Mouse (Mus musculus): ENCODE measurements around the gene Bcr.

Gene Bcr

DNA sequence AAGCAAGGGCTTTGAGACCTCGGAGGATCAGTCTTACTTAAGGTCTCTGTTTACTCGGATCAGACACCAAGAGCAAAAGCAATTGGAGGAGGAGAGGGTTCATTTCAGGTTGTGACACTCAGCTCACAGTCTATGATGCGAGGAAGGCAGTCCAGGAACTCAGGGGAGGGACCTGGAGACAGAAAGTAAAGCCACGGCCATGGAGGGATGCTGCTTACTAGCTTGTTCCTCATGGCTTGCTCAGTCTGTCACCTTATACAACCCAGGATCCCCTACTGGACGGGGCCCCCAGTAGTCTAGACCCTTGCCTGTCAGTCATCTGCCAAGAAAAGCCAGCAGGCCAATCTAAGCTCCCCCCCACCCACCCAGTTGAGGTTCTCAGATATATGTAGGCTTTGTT lies 118.5 kb downstream of the Bcr start:
- no peak for DNase-seq (ENCODE audit: low read depth, low spot score)

DNA sequence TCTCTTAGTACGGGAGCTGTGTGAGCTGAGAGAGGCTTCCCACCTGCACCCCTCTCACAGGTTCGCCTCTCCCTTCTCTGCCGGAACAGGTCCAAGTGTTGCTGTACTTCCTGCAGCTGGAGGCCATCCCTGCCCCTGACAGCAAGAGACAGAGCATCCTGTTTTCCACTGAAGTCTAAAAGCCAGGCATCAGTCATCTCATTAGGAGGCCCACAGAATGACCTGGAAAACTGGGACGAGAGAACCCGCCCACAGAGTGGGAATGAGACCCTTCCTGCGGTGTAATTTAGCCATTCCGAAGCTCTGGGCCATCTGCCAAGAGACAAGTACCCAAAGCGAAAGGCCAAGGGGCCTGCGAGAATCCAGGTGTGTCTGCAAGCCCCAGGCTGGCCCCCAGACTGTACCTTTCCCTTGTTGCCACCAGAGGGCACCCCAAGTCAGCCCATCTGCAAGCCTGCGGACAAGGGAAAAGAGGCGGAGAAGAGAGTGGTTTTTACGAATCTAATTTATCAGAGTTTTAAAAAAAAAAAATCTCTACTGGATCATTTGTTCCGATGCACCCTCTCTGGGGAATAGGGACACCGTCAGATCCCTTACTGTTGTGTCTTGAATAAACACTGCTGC lies 121.9 kb downstream of the Bcr start:
- peak; percentile 76 for DNase-seq (ENCODE audit: low read depth, low spot score)

DNA sequence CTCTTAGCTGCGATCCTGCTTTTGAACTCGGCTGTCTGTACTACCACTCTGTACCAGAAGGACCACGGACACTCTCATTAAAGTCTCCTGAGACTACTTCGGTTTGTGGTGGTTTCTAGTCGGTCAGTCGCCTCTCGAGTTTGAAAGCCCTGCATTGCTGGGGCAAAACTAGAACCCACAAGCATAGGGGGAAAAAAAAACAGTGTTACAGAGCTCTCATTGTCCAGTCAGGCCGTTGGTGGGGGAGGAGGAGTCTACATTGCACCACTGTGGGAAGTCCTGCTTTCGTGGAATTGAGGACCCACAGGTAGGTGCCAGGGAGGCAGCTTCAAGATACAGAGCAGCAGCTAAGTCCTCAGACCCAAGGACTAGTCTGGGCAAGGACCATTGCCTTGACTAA lies 124.4 kb downstream of the Bcr start:
- DNase-seq (ENCODE audit: low read depth, low spot score) = no peak

DNA sequence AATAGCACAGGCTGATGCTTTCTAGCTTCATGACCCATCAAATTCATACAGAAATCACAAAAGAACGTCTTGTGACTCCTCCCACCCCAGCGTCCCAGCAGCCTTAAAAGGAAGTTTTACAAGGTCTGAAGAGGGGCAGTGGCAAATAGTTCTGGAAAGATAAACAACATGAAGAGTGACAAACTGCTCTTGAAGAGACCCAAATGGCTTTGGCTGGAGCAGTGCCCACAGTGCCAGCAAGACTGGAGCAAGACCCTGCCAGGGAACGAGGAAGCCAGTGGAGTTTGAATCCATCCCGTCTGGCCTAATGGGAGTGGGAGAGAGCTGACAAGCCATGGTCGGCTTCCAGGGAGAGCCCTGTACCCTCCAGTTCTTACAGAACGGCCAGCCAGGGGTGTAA lies 126.2 kb downstream of the Bcr start:
- no peak for DNase-seq (ENCODE audit: low read depth, low spot score)

DNA sequence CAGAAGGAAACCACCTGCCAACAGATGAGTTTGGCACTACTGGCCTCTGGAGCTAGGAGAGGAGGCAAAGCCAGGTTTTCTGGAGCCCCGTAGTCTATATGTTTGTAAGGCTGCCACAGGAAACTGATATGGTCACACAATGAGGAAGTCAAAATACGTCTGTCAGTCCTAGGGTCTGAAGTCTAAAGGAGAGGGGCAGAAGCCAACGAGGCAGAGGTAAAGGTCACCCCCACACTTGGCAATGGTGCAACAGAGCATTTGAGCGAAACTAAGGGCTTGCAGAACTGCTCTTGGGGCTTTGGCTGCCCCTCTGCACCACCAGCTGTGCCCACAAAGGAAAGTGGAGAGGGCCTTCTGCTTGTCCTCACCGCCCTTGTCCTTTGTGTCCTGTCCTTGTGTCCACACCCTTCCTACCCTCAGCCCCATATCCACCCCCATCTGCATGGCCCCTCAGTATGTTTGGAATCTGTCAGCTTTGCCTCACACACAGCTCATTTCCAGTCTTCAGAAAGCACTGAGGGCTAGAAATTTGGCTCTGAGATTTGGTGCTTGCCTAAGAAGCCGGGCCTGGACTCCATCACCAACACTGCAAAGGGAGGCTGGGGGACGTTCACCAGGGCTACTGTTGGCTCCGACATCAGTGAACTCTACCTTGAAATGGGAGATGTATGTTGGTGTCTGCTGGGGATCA lies 127.1 kb downstream of the Bcr start:
- no peak for DNase-seq (ENCODE audit: low read depth, low spot score)

DNA sequence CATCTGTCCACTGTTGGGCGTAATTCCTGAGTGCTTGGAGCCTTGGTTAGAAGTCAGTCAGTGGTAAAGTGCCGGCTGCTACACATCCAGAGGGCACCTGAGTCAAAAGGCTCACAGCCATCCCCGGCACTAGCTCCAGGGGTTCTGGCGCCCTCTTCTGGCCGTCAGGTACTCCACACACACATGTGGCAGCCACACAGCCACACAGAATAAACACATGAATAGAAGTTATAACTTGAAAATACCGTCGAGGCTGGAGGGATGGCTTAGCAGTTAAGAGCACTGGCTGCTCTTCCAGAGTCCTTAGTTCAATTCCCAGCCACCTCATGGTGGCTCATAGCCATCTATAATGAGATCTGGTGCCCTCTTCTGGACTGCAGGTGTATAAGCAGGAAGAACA lies 131.3 kb downstream of the Bcr start:
- DNase-seq (ENCODE audit: low read depth, low spot score) = peak; percentile 74

DNA sequence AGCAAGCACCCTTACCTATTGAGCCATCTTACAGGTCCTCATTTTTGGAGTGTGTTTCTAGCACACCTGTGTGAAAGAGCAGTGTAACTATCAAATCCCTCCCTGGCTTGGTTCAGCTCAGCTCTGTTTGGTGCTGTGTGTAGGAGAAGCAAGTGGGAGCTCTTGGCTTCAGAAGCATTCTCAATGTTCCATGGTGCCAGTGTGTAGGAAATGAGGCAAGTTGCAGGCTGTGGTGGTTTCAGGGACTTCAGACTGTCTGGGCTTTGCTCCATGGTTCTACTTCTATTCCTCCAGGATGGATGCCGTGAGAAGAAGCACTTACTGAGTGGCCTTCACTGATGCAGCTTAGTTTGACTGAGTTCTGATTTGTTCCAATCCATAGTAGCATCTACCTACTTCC lies 137.4 kb downstream of the Bcr start:
- DNase-seq (ENCODE audit: low read depth, low spot score) = no peak

DNA sequence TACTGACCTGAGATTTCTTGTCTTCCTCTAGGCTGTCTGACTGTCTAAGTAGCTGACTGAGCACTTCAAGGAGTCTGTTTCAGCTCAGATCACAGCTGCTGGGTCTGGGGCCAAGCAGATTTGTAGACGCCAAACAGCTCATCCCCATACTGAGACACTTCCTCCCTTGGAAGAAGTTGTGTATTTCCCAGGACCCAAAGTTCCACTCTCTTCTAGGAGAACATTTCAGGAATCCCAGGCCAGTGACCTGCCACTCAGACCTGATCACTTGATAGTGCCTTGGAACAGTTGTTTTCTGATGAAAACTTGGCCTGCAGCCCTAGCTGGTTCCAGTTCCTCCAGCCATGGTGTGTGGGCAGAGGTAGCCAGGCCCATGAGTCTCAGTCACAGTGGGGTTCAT lies 140.3 kb downstream of the Bcr start:
- no peak for DNase-seq (ENCODE audit: low read depth, low spot score)

DNA sequence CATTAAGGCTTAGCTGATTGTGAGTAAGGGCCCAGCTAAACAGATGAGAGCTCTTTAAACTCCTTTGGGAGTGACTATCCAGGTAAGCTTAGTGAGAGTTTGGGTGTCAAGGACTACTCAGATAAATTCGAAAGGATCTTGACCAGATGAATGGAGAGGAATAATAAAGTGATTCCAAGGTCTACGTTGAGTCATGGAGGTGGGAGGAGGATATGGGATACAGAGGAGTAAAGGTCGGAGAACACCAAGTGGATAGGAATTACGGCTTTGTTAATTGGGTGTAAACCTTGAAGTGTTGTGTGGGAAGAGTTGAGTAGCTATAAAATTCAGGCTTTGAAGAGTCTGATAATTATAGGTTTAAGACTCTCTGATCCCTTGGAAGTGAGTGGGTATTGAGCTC lies 145.8 kb downstream of the Bcr start:
- no peak for DNase-seq (ENCODE audit: low read depth, low spot score)

DNA sequence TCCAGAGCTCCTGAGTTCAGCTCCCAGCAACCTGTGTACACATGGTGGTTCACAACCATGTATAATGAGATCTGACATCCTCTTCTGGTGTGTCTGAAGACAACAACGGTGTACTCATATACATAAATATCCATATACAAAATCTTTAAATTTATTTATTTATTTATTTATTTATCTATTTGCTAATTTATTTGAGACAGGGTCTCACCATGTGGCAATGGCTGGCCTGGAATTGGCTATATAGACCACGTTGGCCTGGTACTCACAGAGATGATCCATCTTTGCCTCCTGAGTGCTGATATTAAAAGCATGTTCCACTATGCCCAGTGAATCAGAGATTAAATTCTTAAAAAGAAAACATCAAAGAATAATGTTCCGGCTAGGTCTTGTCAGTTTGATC lies 150.4 kb downstream of the Bcr start:
- no peak for DNase-seq (ENCODE audit: low read depth, low spot score)

DNA sequence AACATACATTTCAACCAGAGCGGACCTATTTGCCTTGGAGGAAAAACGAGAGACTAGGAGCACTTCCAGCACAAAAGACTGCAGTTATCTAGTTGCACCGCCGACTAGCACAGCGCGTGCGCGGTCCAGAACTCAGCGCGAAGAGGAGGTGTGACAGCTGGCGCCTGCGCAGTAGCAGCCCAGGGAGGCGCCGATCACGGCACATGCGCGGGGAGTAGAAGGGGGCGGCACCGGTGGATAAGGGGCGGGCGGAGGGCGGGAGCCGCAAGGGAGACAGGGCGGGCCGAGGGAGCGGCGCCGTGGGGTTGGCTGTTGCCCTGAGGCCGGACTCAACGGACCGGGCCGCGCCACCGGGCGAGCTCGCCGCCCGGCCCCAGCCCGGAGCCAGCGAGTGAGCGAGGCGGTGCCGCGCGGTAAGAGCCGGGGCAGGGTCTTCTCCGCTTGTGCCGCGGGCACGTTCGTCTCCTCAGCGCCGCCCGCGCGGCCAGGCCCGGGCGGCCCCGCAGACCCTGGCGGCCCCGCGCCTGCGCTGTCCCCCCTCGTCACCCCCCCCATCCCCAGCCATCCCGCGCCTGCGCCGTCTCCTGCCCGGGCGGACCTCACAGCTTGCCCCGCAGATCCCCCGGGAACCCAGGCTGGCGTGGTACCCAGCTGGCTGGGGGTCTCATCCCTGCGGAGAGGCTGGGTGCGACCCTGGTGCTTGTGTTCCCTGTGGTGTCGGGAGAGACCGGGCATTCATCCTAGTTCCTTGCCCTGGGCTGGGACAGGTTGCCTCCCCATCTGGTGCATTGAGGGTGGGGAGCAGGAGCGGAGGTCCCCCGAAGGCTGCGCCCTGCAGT lies 151.6 kb downstream of the Bcr start, which contains the start of gene Specc1l:
Specc1l (plus strand) TSS at position 267 of the 839 bp plus-strand sequence.
- DNase-seq (ENCODE audit: low read depth, low spot score) = peak; percentile 94

DNA sequence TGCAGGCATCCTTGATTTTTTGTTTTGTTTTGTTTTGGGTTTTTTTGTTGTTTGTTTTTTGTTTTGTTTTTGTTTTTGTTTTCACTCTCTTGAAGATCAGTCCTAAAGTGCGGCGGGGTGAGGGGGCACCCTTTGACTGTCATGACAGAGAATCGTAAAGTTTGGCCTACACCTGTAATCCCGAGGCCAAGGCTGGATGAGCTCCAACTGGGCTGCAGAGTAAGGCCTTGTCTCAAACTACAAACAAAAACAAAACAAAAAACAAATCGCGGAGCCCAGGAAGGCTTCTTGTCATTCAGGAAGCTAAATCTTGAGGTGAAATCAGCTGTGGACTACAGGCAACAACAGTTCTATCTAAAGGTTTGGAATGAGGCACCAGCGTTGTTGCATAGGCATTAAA lies 152.6 kb downstream of the Bcr start:
- DNase-seq (ENCODE audit: low read depth, low spot score) = no peak

DNA sequence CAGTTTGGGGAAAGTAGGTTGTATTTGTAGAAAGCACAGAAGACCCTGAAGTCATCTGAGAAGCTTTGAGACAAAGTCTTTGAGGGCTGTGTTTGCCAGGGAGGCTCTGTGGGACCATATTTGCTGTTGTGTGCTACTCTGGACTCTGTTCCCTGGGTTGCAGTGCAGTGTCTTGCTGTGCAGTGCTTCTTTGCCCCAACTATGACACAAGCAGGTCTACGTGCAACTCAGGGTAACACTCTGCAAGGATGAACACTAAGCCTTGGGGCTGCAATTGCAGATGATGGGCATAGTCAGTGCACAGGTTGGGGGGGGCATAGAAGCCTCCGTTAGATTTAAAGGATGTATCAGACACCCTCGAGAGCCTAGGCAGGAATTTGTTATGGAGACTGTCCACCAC lies 160.3 kb downstream of the Bcr start:
- no peak for DNase-seq (ENCODE audit: low read depth, low spot score)

DNA sequence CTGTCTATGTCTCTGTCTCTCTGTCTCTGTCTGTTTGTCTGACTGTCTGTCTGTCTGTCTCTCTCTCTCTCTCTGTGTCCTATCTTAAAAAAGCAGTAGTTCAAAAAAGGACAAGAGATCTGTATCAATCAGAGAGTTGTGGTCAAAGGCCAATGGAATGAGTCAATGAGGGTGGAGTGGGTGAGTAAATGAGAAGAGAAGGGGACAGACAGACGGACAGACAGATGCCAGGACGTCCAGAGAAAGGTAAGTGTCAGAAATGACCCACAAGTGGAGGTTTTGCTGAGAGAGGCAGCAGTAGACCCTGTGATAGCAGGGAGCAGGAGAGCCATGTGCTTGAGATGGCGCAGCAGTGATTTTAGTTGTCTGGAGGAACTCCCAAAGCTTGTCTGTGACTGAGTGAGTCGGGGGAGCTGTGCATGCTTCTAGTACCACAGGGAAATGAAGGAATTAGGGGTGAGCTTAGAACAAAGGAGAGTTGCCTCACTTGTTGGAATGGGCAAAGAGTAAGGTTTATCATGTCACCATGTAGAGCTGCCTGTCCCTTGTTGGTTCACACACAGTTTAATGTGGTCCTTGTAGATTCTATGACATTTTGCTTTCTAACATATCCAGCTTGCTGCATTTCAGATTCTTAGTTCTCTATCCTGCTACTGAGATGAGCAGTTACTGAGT lies 161.7 kb downstream of the Bcr start:
- no peak for DNase-seq (ENCODE audit: low read depth, low spot score)

DNA sequence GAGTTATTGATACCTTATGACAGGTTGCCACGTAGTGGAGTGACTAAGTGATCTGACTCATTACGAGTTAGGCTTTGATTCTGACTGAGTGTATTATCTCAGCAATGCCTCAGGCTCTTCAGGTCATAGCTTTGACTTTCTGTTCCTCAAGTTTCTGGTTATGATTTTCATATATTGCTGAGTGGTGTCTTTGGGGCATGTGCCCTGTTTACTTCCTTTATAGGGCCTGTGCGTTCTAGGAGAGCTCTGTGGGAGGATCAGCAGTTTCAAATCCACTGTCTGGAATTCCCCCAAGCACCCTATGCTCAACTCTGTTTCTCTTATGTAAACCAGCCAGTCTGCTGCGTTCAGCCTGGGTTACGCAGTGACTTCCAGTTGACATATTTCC lies 162.2 kb downstream of the Bcr start:
- DNase-seq (ENCODE audit: low read depth, low spot score) = no peak

DNA sequence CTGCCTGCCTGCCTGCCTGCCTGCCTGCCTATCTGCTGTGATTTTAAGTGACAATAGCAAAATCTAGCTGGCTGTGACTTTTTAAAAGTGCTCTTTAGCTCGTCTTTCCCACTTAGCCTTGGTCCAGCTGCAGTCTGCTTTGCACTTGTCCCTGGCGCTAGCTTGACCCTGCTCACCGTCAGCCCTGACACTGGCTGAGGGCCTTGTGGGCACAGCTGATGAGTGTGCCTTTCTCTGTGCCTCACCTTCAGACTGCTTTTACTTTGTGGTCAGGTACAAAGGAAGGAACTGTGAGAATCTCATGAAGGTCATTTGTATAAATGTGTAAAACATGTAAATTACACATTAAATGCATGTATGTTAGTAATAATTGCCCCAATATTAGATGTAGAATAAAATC lies 163.8 kb downstream of the Bcr start:
- DNase-seq (ENCODE audit: low read depth, low spot score) = no peak

DNA sequence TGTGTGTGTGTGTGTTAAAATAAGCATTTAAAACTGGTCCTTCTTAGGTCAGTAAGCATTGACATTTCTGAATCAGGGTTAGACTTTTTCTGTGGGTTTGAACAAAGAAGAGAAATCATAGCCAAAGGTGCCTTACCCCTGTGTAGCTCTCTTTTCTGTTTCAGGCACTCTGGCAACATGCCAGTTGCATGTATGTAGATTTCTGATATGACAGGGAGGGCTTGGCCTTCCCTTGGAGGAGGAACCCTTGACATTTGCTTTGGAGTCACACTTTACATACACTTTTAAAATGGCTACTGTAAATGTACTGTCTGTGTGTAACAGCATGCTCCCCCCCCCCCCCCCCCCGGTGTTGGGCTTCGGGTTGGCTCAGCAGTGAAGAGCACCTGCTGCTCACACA lies 164.2 kb downstream of the Bcr start:
- no peak for DNase-seq (ENCODE audit: low read depth, low spot score)

DNA sequence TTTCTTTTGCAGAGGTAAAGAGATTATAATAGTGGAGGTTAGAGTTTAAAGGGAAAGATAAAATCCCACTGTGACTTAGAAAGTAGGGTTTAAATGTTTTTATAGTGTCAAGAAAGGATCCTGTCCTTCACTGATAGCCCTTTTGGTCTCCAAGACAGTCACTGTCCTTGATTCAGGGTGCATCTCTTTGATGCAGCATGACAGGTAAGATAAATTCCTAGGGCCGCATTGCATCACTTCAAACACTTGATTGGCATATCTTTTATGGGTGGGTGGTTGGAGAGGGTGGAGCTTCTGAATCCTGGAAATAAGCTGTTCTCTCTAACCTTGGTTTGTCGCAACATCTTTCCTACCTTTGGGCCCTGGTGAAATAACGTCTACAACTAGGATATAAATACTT lies 167.0 kb downstream of the Bcr start:
- DNase-seq (ENCODE audit: low read depth, low spot score) = no peak

DNA sequence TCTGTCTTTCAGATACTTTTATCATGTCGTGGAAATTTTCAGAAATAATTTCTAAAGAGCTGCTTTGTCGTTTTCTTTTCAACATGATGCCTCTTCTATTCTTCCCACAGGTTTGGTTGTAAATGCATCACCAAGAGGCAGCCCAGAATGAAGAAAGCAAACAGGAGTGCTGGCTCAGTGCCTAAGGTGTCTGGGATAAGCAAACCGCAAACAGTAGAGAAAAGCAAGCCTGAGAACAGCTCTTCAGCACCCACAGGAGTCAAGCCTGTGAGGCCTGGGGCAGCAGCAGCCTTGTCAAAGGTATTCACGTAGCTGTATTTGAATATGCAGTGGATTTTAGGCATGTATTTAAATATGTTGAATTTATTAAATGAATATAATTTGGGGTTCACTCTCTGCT lies 170.2 kb downstream of the Bcr start:
- no peak for DNase-seq (ENCODE audit: low read depth, low spot score)

DNA sequence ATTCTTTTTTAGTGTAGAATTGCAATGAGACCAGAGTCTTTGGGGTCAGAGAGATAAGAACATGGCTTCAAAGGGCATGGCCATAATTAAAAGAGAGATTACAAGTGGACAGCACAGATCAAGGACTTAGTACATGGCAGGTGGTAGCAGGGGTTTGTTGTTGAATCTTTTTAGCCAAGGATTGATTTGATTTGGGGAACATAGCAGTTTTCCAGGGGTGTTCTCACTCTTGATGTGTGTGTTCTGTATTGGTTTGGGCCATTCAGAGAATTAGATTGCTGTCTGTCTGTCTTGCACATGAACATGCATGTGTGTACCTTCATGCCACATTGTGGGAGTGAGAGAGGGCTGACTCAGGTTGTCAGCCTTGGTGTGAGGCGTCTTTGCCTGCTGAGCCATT lies 171.5 kb downstream of the Bcr start:
- no peak for DNase-seq (ENCODE audit: low read depth, low spot score)

DNA sequence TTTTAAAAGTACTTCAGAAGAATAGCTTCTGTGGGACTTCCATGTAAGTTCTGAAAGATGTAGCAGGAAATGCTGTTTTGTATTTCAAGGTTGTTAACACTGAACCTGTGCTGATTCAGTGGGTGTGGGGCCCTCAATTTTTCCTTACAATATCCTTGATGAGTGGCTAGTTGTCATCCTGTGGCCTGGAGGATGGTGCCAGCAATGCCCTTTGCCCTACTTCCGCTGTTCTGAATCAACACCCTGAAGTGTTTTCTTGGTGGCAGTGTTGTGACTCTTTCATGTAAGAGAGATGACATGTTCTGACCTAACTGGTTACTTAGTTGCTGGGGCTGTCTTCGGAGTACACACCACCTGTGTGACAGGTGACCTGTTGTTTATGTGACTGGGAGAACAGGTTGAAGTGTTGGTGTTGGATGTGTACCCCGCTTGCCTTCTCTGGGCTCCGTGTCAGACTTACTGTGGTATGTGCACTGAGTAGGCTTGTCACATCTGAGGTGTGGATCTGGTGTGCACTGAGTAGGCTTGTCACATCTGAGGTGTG lies 172.3 kb downstream of the Bcr start:
- no peak for DNase-seq (ENCODE audit: low read depth, low spot score)

DNA sequence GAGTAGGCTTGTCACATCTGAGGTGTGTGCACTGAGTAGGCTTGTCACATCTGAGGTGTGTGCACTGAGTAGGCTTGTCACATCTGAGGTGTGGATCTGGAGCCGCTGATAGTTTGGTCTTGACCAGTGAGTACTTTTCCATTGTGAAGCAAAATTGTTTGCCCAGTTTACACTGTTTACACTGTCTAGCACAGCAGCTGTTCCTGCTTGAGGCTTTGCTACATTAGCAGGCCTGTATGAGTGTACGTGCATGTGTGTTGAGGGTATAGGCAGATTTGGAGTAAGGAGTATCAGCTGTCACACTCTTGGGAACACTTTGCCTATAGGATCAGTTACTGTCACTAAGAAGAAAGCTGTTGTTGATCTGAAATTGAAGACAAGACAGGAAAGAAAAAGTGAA lies 173.1 kb downstream of the Bcr start:
- no peak for DNase-seq (ENCODE audit: low read depth, low spot score)
